Mouse (Mus musculus): ENCODE data around the gene Mark4.

DNA sequence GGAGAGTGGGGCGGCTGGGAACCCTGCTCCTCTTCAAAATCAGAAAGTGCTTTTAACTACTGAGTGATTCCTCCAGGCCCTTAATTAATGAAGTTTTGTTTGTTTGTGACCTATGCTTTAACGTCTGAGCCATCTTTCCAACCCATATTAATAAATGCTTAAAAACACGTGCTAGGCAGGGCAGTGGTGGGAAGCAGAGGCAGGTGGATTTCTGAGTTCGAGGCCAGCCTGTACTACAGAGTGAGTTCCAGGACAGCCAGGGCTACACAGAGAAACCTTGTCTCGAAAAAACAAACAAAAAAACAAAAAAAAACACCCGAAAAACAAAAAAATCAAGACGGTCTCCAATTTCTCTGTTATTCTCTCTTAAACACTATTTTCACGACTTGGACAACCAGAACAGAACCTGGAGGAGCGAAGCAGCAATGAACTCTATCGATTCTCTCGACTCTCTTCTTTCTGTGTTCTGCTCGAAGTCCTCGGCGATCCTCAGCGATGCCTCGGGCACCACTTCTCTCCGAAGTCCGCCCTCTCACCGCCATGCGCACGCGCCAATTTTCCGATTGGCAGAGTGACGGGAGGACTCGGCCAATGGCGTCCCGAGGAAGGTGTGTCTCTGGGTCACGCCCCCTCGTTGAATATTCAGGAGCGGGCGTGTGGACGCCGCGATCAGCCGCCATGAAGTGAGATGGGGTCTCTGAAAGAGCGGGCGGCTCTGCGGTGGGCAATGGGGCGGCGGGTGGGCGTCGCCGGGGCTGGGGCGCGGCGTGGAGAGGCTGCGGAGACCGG, 77.0 kb downstream of the Mark4 start, which contains the start of gene Ercc2:
- TF ChIP-seq CTCF (IDR thresholded peaks at IDR 0.05; ENCODE audit: insufficient read depth, low read length): no peak
- TF ChIP-seq POLR2A (IDR thresholded peaks at IDR 0.05; ENCODE audit: borderline replicate concordance, extremely low read depth, low read depth, low read length): 0 out of 2 replicates have a peak, but pooled peaks have one; percentile 41
